Mouse (Mus musculus): ENCODE measurements around the gene Gm20518.
A peak's percentile ranks its signal among the peaks of the same experiment; 100 is the strongest.

The Gm20518 gene

DNA sequence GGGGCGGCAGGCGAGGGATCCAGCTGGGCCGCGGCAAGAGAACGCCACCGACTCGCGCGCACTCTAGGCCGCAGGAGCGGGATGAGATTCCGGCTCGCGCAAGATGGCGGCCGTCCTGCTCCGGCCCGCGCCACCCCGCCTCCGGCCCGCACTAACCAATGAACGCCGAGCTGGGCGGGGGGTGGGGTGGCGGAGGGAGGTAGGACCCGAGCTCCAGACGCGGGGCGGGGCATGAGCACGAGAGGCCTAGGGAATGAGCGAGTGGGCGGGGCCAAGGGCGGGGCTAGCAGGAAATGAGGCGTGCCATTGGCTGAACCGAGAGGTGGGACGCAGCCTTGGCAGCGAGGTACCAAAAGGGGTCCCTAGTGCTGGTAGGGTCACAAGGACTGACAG, at the start of gene Gm20518:
Gm20518 (minus strand) TSS at position 105 of the 393 bp plus-strand sequence.
- DNase-seq (ENCODE audit: low spot score in 2 of 2), result peak; percentile 97 to 99

DNA sequence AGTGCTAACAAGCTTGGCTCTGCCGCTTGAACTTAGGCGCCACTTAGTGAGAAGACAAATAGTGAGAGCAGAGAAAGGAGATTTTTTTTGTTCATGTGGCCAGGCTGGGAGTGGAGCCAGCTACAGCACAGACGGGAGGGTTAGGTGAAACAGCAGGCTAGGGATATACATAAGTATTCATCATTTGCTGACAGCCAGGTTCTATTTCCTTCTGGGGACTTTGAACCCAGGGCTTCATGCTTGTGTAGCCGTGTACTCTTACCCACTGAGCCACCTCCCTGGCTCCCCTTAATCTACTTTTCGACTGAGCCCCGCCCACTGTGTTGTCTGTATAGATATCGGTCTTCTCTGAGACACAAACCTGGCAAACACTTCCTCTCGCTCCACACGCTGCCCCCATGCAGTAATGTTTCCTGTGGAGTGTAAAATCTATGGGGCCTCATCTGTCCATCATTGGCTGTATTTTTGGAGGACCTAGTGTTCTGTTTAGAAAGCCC, 47.8 kb upstream of the Gm20518 start:
- no peak for DNase-seq (ENCODE audit: low spot score in 2 of 2)

DNA sequence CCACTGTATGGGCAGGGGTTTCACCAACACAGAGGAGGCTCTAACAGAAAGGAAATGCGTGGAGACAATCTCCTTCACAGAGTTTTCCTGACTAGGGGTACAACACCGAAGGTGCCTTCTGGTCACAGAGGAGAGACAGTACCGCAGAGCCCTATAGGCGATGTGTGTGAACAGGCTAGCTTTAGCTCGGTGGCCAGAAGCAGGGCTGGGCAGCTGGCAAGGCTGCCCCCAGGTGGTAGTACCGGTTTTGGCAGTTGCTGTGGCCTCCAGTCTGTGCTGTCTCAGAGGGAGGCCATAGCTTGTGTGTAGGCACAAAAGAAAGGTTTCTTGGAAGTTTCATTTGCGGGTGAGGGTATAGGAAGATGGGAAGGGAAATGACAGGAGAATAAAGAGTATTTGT, 47.4 kb upstream of the Gm20518 start:
- no peak for DNase-seq (ENCODE audit: low spot score in 2 of 2)

DNA sequence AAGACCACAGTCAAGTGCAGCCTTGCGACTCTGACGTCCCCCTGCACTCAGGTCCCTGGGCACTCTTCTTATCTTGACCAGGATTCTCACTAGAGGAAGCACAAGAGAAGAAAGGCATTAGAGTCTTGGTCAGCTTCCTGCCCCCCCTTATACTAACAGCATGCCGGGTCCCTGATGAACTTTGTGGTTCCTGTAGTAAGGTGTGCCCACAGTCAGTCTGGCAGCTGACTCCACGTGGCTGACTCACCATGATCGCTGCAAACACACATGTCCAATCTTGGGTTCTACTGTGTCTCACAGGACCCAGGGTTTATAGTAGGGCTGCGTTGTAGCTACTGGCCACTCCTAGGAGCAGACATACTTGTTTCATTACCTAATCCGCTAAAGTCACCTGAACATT, 46.7 kb upstream of the Gm20518 start:
- no peak for DNase-seq (ENCODE audit: low spot score in 2 of 2)

DNA sequence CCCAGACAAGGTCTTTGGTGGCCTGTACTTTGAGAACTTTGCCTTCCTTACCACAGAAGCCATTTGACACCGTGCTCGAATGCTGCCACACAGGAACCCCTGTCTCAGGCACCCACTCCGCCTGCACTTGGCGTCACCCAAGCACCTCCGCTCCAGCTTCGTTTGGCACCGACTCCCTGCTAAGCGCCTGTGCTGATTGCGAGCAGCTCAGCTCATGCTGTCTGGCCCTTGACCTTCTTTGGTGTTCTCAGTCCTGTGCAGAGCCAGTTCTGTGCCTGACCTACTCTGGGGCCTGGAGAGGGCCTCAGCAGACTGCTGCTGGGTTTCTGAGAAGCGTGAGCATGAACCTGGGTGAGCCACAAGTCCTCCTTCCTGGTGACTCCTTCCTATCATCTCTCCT, 45.3 kb upstream of the Gm20518 start:
- no peak for DNase-seq (ENCODE audit: low spot score in 2 of 2)

DNA sequence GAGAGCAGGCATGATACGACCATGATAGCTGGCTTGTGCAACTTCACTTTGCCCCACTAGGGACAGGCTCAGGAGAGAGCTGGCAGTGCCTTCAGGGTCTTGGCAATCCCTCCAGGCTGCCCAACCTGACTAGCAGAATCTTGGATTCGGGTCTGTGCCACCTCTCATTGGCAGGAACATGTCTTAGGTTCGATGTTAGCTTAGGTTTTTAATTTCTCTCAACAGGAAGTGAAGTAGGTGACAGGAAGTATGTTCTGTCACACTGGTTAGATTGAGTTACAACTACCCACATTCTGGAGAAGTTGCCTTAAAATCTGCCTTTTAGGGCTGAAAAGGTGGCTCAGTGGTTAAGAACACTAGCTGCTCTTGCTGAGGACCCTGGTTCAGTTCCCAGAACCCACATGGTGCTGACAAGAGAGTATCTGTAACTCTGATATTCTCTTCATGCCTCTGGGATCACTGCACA, 43.0 kb upstream of the Gm20518 start:
- DNase-seq (ENCODE audit: low spot score in 2 of 2), result no peak

DNA sequence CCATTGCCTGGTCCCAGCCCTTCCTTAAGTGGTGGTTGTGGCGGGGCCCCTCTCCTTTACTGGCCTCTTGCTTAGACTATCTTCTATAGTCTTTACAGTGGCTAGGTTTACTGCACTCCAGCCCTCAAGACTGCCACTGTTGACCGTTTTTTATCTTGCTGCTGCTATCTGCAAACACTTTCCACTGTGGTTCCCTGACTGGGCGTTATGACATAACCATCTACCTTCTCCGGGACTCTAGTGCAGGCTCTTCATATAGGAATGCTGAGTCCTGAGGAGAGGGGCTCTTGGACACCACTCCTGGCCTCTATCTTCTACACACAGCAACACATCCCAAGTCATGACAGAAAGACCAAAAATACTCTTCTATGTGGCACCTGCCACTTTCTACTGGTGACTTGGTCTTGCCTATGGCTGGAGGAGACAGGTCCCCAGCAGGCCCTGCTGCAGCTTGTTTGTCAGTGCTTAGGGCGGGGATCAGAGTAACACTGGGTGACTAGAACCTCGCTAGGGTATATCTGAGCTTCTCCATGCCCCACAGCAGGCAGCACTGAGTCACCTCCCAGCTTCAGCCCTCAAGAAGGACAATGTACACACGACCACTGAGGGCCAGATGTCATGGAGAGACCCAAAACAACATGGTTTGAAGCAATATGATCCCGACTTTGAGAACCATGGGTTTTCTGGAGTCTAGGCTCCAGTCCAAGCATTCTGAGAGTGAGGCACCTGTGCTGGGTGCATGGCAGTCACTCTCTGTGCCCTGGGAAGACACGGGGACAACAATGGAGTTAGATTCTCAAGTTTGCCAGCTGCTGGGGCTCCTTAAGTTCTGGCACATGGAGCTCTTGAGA, 42.3 kb upstream of the Gm20518 start:
- no peak for DNase-seq (ENCODE audit: low spot score in 2 of 2)

DNA sequence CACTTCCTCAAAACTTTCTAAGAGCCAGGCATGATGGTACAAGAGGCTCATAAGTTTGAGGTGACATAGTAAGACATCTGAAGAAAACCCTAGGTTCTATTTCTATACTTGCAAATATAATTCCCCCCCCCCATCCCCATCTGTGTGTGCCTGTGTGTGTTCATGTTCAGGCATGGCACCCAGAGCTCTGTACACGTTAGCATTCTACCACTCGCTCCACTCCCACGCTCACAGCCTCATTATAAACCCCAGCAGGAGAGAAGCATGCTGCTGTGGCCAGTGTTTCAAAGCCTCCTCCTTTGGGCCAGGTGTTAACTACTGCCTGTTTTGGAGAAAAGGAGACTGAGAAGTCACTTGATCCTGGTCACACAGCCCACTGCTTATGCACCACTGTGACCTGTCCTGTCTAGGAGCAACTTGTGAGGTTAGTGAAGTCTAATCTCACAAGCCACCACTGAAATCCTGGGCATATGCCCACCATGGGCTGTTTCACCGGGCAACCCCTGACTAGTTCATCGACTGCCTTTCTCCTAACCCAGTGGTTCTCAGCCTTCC, 40.5 kb upstream of the Gm20518 start:
- DNase-seq (ENCODE audit: low spot score in 2 of 2), result no peak

DNA sequence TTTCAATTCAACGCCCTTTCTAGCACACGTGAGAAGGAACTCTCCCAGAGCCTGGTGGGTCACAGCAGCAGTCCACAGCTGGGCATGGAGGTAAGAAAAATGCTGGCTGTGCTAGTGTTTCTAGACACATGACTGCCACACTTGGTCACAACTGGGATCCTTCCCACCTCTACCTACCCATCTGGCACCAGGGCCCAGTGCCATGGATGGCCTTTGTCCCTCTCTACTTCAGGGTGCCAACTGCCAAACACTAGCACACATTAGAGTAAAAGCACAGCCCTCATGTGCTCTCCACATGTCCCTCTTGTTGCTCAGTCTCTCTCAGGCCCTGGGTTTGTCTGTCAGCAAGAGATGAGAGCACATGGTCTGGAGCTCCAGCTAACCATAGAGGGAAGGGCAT, 38.2 kb upstream of the Gm20518 start:
- no peak for DNase-seq (ENCODE audit: low spot score in 2 of 2)

DNA sequence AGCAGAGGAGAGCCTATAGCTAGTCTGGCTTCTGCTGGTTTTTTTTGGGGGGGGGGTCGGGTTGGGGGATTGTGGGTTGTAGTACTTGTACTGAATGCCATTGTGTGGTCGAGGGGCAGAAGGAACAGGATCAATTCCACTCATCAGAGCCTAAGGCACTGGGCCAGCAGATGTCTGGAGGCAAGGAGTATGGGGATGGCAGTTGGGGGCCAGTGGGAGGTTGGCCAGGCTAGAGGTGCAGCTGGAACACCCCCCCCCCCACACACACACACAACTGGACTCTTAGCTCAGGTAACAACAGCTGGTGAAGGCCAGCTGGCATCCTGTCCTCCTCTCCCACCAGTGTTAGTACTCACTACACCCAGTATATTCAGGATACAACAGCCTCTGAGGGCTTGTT, 37.7 kb upstream of the Gm20518 start:
- no peak for DNase-seq (ENCODE audit: low spot score in 2 of 2)

DNA sequence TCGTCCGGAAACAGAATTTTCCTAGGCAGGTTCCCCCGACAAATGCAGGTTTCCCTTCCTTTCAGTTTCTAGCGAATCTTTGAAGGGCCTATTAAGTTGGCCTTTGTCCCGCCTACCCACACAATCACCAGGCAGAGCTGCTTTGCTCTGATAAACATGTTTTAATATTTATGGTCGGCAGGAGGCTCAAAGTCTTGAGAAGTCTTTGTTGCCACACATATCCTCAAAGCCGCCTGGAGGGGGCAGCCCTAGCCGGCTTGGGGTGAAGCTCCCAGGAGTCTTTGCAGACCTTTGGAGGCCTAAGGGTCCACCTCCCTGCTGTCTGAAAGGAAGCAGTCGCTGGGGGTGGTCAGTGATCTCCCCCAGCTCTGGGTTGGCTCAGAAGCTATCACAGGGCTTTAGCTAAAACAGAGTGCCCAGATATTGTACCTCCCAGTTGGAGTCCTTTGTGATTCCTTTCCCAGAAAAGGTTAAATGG, 37.2 kb upstream of the Gm20518 start:
- DNase-seq (ENCODE audit: low spot score in 2 of 2), result peak; percentile 66 to 74

DNA sequence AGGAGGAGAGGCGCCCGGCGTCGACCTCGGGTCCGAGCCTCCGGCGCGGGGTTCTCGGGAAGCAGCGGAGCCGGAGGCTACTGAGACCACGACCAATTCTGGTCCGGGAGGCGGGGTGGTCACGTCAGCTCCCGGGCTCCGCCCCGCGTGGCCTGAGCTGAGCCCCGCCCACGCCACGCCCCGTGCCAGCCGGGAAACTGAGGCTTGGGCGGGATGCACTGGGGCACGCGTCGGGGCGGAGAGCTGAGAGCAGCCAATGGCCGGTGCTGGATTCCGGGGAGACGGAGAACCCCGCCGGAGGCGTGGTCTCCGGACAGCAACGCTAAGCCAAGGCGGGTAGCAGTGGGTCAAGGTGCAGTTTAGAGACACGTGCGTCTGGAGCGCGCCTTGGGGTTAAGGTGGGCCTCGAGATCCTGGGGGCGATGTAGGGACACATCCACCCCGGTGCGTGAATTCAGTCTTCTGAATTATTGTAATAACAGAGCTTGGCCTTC, 36.7 kb upstream of the Gm20518 start, which contains the start of gene Slc25a1:
Slc25a1 (minus strand) TSS at position 133 of the 494 bp plus-strand sequence.
- DNase-seq (ENCODE audit: low spot score in 2 of 2), result peak; percentile 65

DNA sequence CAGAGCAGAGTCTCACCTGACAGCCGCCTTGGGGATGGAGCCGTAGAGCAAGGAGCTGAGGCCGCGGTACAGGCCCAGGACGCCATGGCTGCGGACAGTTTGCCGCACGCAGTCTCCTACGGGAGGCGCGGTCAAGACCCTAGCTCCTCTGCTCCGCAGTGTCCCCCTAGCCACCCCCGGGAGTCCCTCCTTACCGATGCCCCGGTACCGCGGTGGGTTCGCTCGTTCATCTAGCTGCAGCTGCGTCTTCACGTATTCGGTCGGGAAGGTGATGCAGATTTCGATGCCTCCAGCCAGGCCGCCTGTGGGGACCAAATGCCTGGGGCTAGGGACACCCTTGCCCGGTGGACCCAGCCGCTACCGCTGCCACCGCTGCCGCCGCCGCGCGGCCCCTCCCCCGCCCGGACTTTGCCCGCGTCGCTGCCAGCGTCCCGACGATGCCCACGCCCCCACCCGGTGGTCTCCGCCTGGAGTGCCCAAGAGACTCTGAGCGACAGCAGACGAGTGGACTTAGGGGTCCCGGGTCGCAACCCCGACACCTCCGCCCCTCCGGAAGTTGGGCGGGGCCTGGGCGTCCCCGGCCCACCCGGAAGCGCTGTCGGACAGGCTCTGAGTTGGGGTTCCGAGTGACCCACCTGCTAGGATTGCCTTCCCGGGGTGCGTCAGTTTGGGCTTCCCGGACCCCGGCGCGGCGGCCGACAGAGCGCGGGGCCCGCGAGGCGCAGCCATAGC, 36.0 kb upstream of the Gm20518 start:
- DNase-seq (ENCODE audit: low spot score in 2 of 2), result peak in 1 of 2 experiments; percentile 24

DNA sequence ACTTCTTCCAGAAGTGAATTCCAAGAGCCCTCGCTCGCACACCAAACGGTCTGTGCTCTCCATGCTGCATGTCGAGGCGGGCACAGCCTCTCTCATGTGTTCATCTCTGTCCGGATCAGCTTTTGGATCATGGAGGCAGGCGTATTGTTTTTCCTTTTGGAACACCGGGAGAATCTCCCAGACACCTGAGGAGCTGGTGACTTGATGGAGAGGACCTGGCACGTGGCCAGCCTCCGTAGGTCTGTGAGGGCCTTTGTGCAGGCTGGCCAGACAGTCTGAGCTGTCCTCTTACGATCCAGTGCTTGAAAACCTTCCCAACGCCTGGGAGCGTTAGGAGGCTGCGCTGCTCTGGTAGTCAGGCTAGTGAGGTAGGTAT, 30.7 kb upstream of the Gm20518 start:
- DNase-seq (ENCODE audit: low spot score in 2 of 2), result no peak

DNA sequence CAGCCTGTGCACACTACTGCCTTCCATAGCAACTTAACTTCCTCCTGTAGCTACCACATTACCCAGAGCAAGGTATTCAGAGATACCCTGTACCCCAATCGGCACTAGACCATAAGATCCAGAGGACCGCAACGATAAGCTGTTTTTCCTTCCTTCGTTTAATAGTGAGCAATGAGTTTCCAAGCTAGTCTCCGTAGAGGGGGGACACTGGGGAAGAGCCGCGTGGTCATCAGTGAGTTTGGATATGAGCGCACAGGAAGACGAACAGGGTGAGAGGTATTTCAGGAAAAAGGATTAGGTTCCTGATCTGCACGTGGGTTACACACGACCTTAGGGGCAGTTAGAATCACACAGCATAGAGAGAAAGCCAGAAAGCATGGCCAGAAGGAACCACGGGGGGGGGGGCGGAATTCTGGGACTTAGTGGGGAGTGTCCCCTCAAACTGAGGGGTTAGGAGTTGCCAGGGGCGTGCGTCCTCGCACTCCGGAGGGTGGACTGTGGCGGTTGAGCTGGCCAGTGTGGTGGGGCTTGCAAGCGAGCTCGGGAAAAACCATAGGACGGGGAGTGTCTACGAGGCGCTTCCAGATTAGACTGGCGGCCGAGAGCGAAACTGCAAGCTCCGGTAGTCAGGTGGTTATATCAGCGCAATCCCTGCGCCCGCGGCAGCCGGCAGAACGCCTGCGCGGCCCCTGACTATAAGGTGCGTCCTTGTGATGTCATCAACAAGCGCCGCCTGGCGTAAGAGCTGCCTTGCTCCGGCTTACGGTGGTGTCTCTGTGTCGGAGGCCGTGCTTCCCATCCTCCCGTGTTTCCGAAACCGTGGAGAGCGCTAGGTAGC, 30.1 kb upstream of the Gm20518 start:
- peak; percentile 92 to 94 for DNase-seq (ENCODE audit: low spot score in 2 of 2)

DNA sequence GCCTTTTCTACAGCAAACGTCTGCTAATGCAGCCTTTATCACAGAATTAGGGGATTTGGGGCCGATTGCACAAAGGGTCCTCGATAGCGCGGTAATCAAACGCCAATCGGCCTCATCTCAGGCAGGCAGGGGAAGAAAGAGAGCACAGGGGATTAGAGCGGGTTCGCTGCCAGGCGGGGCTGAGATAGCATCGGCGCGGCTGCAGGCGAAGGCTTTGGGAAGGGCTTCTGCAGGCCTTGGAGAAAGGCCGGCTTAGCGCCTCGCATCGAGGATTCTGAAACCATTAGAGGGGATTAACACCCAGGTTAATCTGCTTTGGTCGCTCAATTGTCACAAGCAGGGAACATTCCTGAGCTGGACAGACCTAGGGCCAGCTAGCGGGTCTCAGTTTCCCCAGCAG, 29.1 kb upstream of the Gm20518 start:
- DNase-seq (ENCODE audit: low spot score in 2 of 2), result no peak

DNA sequence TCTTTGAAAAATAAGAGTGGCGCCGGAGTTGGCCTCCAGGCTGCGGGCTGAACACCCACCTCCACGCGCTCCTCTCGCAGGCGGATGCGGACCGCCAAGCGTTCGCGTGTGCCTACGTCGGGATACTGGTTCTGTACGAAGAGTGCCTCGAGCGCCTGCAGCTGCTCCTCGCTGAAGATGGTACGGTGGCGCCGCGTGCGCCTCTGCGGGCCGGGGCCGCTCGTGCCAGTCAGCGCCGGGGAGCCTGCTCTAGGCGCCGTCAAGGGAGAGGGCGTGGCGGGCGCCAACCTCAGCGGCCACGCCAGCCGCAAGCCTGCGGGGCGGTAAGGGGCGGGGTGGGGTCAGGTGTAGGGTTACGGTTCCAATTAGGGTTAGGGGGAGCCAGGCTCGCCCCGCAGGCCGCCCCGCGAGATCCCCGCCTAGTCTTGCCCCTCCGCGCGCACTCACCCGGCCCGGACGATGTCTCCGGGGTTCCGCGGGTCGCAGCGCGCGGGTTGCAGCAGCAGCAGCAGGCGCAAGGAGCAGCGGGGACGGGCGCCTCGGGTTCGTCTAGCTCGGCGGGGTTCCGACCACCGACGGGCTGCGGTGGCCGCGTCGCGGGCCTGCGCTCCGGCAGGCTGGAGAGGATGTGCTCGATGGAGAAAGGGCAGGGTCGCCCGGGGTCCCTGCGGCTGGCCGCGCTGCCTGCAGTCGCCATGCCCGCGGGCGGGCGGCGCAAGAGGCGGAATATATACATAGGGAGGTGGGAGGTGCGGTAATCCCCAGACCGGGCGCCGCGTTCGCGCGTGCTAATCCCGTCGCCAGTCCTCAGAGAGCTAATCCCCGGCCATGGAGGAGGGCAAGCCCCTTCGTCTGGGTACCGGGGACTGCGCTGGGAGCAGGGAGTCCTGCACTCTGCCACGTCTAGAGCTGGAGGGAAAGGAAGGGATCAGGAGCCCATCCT, 23.1 kb upstream of the Gm20518 start, which contains the start of gene Gsc2:
Gsc2 (minus strand) TSS at position 753 of the 943 bp plus-strand sequence.
- DNase-seq (ENCODE audit: low spot score in 2 of 2), result no peak

DNA sequence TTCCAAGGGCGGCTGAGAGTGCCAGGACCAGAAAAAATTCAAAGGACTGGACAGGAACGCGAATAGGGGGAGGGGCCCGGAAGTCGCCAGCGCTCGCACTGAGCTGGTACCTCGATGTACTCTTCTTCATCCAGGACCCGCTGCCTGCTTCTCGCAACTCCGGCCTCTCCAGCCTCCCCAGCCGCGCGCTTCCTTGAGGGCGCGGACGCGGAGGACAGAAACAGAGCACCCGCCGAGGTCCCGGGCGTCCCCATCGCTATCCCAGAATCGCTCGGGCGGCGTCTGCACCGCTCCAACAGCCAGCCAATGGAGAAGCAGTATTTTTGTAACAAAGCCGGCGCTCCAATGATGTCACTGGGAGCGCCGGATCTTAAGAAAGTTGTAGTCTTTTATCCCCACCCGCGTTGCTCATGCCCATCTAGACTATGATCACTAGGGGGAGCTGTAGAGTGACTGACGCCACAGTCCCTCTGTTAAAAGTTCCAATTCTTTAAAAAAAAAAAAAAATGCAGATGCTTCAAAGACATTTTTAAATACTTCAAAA, 19.7 kb upstream of the Gm20518 start, which contains the start of gene Ess2:
Ess2 (minus strand) TSS at position 297 of the 544 bp plus-strand sequence.
- peak; percentile 93 to 96 for DNase-seq (ENCODE audit: low spot score in 2 of 2)

DNA sequence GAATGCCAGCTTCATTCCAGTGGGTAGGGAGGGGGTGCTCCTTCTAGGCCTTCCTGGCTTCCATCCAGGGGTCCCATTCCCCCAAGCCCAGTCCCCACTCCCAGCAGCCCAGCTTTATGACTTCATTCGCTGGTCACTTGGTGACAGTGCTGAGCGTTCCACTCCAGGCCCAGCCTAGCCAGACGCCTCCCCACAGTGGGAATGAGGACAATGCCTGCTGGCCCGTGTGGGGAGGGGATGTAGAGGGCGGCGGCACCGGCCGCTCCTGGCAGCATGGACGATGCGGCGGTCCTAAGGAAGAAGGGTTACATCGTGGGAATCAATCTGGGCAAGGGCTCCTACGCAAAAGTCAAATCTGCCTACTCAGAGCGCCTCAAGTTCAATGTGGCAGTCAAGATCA, 7.0 kb upstream of the Gm20518 start, which contains the start of the genes Dgcr2 and Tssk2:
Dgcr2 (minus strand) TSS at position 101 of the 400 bp plus-strand sequence.
Tssk2 (plus strand) TSS at position 176 of the 400 bp plus-strand sequence.
- DNase-seq (ENCODE audit: low spot score in 2 of 2), result no peak

All from heart, adult 9 months (tissue).